Comparison of ENCODE assay signal across 26 mouse cellular contexts in genomic region chr14:30610940-30611339, GRCm38 (mm10). TPM values are rescaled to one million over a fixed set of nuclear protein-coding genes. Genes with fewer than 3 reads are reported as not detected.
DNase-seq lines count a peak whose midpoint lies in the region; ATAC-seq and TF ChIP-seq lines count a peak whose summit lies in the region.
"Had no signal": no experiment of that assay in that cellular context is flagged by ENCODE, and none has a peak within 500 bp of the region (broad histone marks: within the 10 kb centered on the region; RNA-seq: fewer than 3 reads in every experiment).

No protein-coding gene starts in this region.

- ATAC-seq in heart, embryonic 13.5 days (ENCODE audit: extremely low read depth, insufficient number of reproducible peaks, low FRiP score, low TSS enrichment) = no peak
- ATAC-seq in hindbrain, embryonic 12.5 days (ENCODE audit: low FRiP score) = no peak
- ATAC-seq in hindbrain, embryonic 11.5 days (ENCODE audit: low FRiP score) = no peak
- ATAC-seq: forebrain, postnatal 0 days; hindbrain, embryonic 16.5 days; intestine, embryonic 16.5 days; Patski had no signal

- TF ChIP-seq POLR2A in spleen, adult 2 months (IDR thresholded peaks at IDR 0.05; ENCODE audit: low read depth, low read length) = no peak

- H3K4me2 ChIP-seq in heart, embryonic 13.5 days = no peak overlapping the region
- H3K4me2 ChIP-seq in hindbrain, embryonic 12.5 days (replicated peaks) = no peak overlapping the region
- H3K4me2 ChIP-seq in hindbrain, embryonic 11.5 days (replicated peaks; ENCODE audit: low read depth, low read length) = no peak overlapping the region
- H3K4me2 ChIP-seq: limb, embryonic 12.5 days; lung, embryonic 14.5 days had no signal

- no peaks in the 10 kb centered on the region for H3K27me3 ChIP-seq in heart, embryonic 13.5 days (replicated peaks)
- no peaks in the 10 kb centered on the region for H3K27me3 ChIP-seq in hindbrain, embryonic 12.5 days
- no peaks in the 10 kb centered on the region for H3K27me3 ChIP-seq in hindbrain, embryonic 11.5 days (ENCODE audit: control insufficient read depth, insufficient read depth, low read length)
- no peaks in the 10 kb centered on the region for H3K27me3 ChIP-seq in spleen, adult 2 months (ENCODE audit: control insufficient read depth, insufficient read depth, low read length)
- H3K27me3 ChIP-seq: CH12.LX; limb, embryonic 12.5 days; Patski had no signal

- H3K4me1 ChIP-seq in heart, embryonic 13.5 days = peaks cover 37% of the 10 kb centered on the region
- peaks cover 4% of the 10 kb centered on the region; the same call in 1 of the 2 replicates for H3K4me1 ChIP-seq in hindbrain, embryonic 12.5 days
- no peaks in the 10 kb centered on the region for H3K4me1 ChIP-seq in hindbrain, embryonic 11.5 days (replicated peaks; ENCODE audit: control insufficient read depth, insufficient read depth, low read length)
- H3K4me1 ChIP-seq in spleen, adult 2 months (ENCODE audit: control insufficient read depth, insufficient read depth, insufficient read length) = peaks cover 66% of the 10 kb centered on the region
- H3K4me1 ChIP-seq: limb, embryonic 12.5 days had no signal

- H3K36me3 ChIP-seq in heart, embryonic 13.5 days = peaks cover 34% of the 10 kb centered on the region
- H3K36me3 ChIP-seq in hindbrain, embryonic 12.5 days = 0 out of 2 replicates have a peak, but pooled peaks cover 5% of the 10 kb centered on the region
- no peaks in the 10 kb centered on the region for H3K36me3 ChIP-seq in hindbrain, embryonic 11.5 days (ENCODE audit: control insufficient read depth, insufficient read depth, low read length)
- H3K36me3 ChIP-seq in spleen, adult 2 months (ENCODE audit: control insufficient read depth, insufficient read depth, low read length) = peaks cover 4% of the 10 kb centered on the region; the same call in 1 of the 2 replicates

- 79% methylated on average over 3 of the region's 3 CpGs for WGBS in heart, embryonic 13.5 days
- 91% methylated on average over 3 of the region's 3 CpGs for WGBS in hindbrain, embryonic 12.5 days
- WGBS in hindbrain, embryonic 11.5 days = 91% methylated on average over 3 of the region's 3 CpGs
- 82% methylated on average over 3 of the region's 3 CpGs for WGBS in spleen, adult 2 months

- DNase-seq in heart, adult 9 months (ENCODE audit: low spot score in 2 of 2) = no peak
- no peak for DNase-seq in hindbrain, embryonic 11.5 days (ENCODE audit: low spot score)
- no peak for DNase-seq in spleen, adult 2 months (ENCODE audit: low read depth in 1 of 2, low spot score in 2 of 2)
- no peak for DNase-seq in spleen, adult 12 weeks (ENCODE audit: low spot score)
- no peak for DNase-seq in ovary, adult 18-20 months (ENCODE audit: low spot score)
- DNase-seq: adrenal gland, postnatal 36 days; B cell, adult 2 months; cerebellum, adult 11 months; cerebellum, adult 9-11 months; forebrain, postnatal 0 days; kidney, adult 9 months; kidney, postnatal 25 days; layer of hippocampus, postnatal 36 days; lung, embryonic 14.5 days; right cerebral cortex, postnatal 14 days; spleen, adult 18-20 months; thymus, postnatal 14 days had no signal

- H3K27ac ChIP-seq in heart, embryonic 13.5 days (replicated peaks) = no peak overlapping the region
- H3K27ac ChIP-seq in hindbrain, embryonic 12.5 days = no peak overlapping the region
- H3K27ac ChIP-seq in hindbrain, embryonic 11.5 days (ENCODE audit: low read depth, low read length) = no peak overlapping the region
- H3K27ac ChIP-seq in spleen, adult 2 months (ENCODE audit: insufficient read depth, low read length) = 0 out of 2 replicates have a peak overlapping the region, but pooled peaks have one; percentile 1
- H3K27ac ChIP-seq: limb, embryonic 12.5 days; liver, embryonic 14.5 days had no signal

- H3K9me3 ChIP-seq in heart, embryonic 13.5 days = no peaks in the 10 kb centered on the region
- no peaks in the 10 kb centered on the region for H3K9me3 ChIP-seq in hindbrain, embryonic 12.5 days (replicated peaks)
- H3K9me3 ChIP-seq in hindbrain, embryonic 11.5 days (ENCODE audit: control insufficient read depth, low read length) = no peaks in the 10 kb centered on the region
- H3K9me3 ChIP-seq: G1E; limb, embryonic 12.5 days had no signal

- H3K9ac ChIP-seq in heart, embryonic 13.5 days = peak overlapping the region; percentile 45; the same call in 1 of the 2 replicates
- peak overlapping the region; percentile 25; the same call in 1 of the 2 replicates for H3K9ac ChIP-seq in hindbrain, embryonic 12.5 days
- H3K9ac ChIP-seq in hindbrain, embryonic 11.5 days (ENCODE audit: low read depth, low read length) = no peak overlapping the region
- H3K9ac ChIP-seq: forebrain, postnatal 0 days; liver, embryonic 14.5 days; lung, embryonic 14.5 days had no signal

- TF ChIP-seq CTCF in spleen, adult 2 months (IDR thresholded peaks at IDR 0.05; ENCODE audit: extremely low read depth, insufficient read depth, insufficient read length, insufficient replicate concordance) = no peak

- no peak overlapping the region for H3K4me3 ChIP-seq in heart, embryonic 13.5 days
- H3K4me3 ChIP-seq in hindbrain, embryonic 12.5 days = no peak overlapping the region
- H3K4me3 ChIP-seq in hindbrain, embryonic 11.5 days (ENCODE audit: low read depth, low read length) = no peak overlapping the region
- H3K4me3 ChIP-seq in spleen, adult 2 months (ENCODE audit: extremely low read depth, insufficient read depth, insufficient read length) = no peak overlapping the region
- H3K4me3 ChIP-seq: limb, embryonic 12.5 days had no signal

RNA-seq across cellular contexts. Expression of gene Prkcd, which starts 15.1 kb away (rescaled TPM):
- 36.7 and 40.9 TPM in 2 replicates for polyA plus RNA-seq in heart, embryonic 13.5 days (2015; fragmentation: Nextera tagmentation; extraction: Ambion mirVana)
- 42.3 and 44.2 TPM in 2 replicates for polyA plus RNA-seq in hindbrain, embryonic 12.5 days (2016; fragmentation: Nextera tagmentation; extraction: Ambion mirVana)
- 27.4 and 29.4 TPM in 2 replicates for polyA plus RNA-seq in hindbrain, embryonic 11.5 days (2014; fragmentation: Nextera tagmentation; extraction: Ambion mirVana)
- polyA plus RNA-seq in spleen, adult 2 months (2012; rRNA removed) = 187 and 226 TPM in 2 replicates

RNA-seq across cellular contexts. Expression of gene Rft1, which starts 43.2 kb away (rescaled TPM):
- 9.1 and 10.3 TPM in 2 replicates for polyA plus RNA-seq in heart, embryonic 13.5 days (2015; fragmentation: Nextera tagmentation; extraction: Ambion mirVana)
- polyA plus RNA-seq in hindbrain, embryonic 12.5 days (2016; fragmentation: Nextera tagmentation; extraction: Ambion mirVana) = 13.1 and 13.7 TPM in 2 replicates
- 13.2 and 13.6 TPM in 2 replicates for polyA plus RNA-seq in hindbrain, embryonic 11.5 days (2014; fragmentation: Nextera tagmentation; extraction: Ambion mirVana)
- 8.5 and 8.6 TPM in 2 replicates for polyA plus RNA-seq in spleen, adult 2 months (2012; rRNA removed)
